Mouse (Mus musculus) G1E (cell line): Measurements from ENCODE around the gene Rpain. TPM values are rescaled to one million over a fixed set of nuclear protein-coding genes. Genes with fewer than 3 reads are reported as not detected.
A peak's percentile ranks its signal among the peaks of the same experiment; 100 is the strongest.

Experiments
- ATAC-seq: 2 replicates; pipeline ENCODE4 v1.8.0; 2016; ENCODE audit warnings: mild to moderate bottlenecking; ENCODE audit not compliant: insufficient number of reproducible peaks, poor library complexity, low FRiP score, severe bottlenecking; ENCODE audit errors: extremely low read depth
- DNase-seq: peaks from one replicate; pipeline ENCODE4 v3.0.0; 2012; ENCODE audit warnings: low spot score
- H3K27me3 ChIP-seq: 2 replicates; pipeline ENCODE4 v1.6.1; 2012; ENCODE audit warnings: mild to moderate bottlenecking, low read length, inconsistent platforms; ENCODE audit not compliant: insufficient read depth
- H3K36me3 ChIP-seq: replicated peaks from 2 replicates; pipeline ENCODE3; 2012; ENCODE audit warnings: mild to moderate bottlenecking, inconsistent platforms
- H3K4me1 ChIP-seq: 2 replicates; pipeline ENCODE4 v1.6.1; 2012; ENCODE audit warnings: low read depth, low read length, inconsistent platforms, mixed read lengths; ENCODE audit not compliant: insufficient read depth
- H3K4me3 ChIP-seq: 2 replicates; pipeline ENCODE4 v1.5.1; 2012; ENCODE audit warnings: low read depth, mild to moderate bottlenecking, inconsistent platforms, low read length, moderate library complexity, mixed read lengths
- H3K9me3 ChIP-seq: replicated peaks from 2 replicates; pipeline ENCODE4 v1.6.1; 2012; ENCODE audit warnings: inconsistent platforms
- CTCF ChIP-seq: IDR thresholded peaks from 2 replicates; pipeline ENCODE4 v1.5.1; 2012; ENCODE audit warnings: low read depth, low read length, inconsistent platforms, mixed read lengths
- GATA1 ChIP-seq: IDR thresholded peaks from 2 replicates; pipeline ENCODE4 v1.6.1; 2012; ENCODE audit warnings: borderline replicate concordance, low read length, inconsistent platforms, mixed read lengths
- GATA2 ChIP-seq: IDR thresholded peaks from 2 replicates; pipeline ENCODE4 v1.6.1; 2012; ENCODE audit warnings: low read depth, low read length, inconsistent platforms, borderline replicate concordance
- POLR2AphosphoS5 ChIP-seq: IDR thresholded peaks from 2 replicates; pipeline ENCODE4 v1.6.1; 2012; ENCODE audit warnings: low read depth, low read length, inconsistent platforms; ENCODE audit not compliant: insufficient replicate concordance
- TAL1 ChIP-seq: conservative IDR thresholded peaks from 2 replicates; pipeline ENCODE4 v1.6.1; 2012; ENCODE audit warnings: low read depth, low read length, inconsistent platforms, mixed read lengths
- polyA plus RNA-seq: library from polyadenylated mRNA; stranded (reverse); fragments of >175 nt; gene quantifications from 2 replicates; pipeline ENCODE4 v1.2.3, GENCODE M21; 2012
- total RNA-seq, 2 experiments: library from RNA; stranded (forward) in 1 of 2; stranded (reverse) in 1 of 2; fragments of 200-1000 nt in 1 of 2; fragments of >200 nt in 1 of 2; fragmentation: Nextera tagmentation in 1 of 2; gene quantifications; 2 replicates each; pipeline ENCODE4 v1.2.3; 2014 to 2017

Rpain gene
- total and polyA plus RNA-seq, 3 experiments = 14.9 to 73.4 (median 30.9) TPM

- Histone ChIP-seq H3K4me1 (peaks cover 25% of the 10 kb centered on the region), H3K9me3 (no peaks in the 10 kb centered on the region), H3K36me3 (peaks cover 62% of the 10 kb centered on the region), H3K4me3 (no peak overlapping the region), H3K27me3 (no peaks in the 10 kb centered on the region)
- DNase-seq (no peak), ATAC-seq (no peak)
- TF ChIP-seq GATA2 (no peak), CTCF (no peak), GATA1 (no peak), TAL1 (no peak), POLR2AphosphoS5 (no peak)
Observed at GRCm38 (mm10) chr11:71007026-71007425, 37.0 kb downstream of the Rpain start.

DNA sequence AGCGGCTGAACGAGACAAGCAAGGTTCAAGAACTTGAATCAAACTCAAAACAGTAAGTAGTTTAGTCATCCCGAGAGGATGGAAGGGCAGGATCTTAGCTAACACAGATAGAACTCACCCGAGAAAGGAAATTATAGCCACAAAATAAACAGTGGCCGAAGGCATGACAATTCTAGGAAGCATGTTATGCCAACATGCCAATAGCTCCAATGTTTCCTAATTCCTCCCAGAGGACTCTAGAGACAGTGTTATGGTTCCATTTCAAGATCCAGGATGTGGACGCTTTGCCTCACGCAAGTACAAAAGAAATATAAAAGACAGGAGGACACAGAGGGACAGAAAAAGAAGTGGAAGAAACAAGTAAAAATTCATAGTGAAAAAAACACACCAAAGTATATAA lies 37.8 kb downstream of the Rpain start:
- ATAC-seq = no peak
- H3K36me3 ChIP-seq = peaks cover 63% of the 10 kb centered on the region
- no peak for TF ChIP-seq GATA1
- TF ChIP-seq TAL1 = no peak
- no peak for TF ChIP-seq CTCF
- no peak for TF ChIP-seq POLR2AphosphoS5
- no peak for TF ChIP-seq GATA2

DNA sequence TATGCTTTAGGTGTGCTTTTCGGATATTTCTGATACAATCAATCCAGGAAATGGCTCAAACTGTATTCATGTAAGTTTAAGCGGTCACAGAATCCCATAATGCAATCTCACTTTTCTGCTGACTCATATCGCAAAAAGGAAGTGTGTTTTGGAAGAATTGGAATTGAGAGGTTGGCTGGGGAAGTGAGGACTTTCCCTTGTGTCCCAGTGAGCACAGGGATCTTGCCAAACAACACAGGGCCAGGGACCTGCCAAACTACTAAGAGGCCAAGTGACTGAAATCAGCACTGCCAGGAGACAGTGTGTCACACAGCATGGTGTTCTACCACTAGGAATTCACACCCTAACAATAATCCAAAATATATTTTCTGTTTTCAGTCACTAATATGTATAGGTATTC lies 38.3 kb downstream of the Rpain start:
- H3K27me3 ChIP-seq = no peaks in the 10 kb centered on the region
- H3K36me3 ChIP-seq = peaks cover 65% of the 10 kb centered on the region
- DNase-seq (no peak), ATAC-seq (no peak)
- TF ChIP-seq GATA2 (no peak), CTCF (no peak), POLR2AphosphoS5 (no peak)
- no peaks in the 10 kb centered on the region for H3K9me3 ChIP-seq
- no peak overlapping the region for H3K4me3 ChIP-seq
- H3K4me1 ChIP-seq = peaks cover 12% of the 10 kb centered on the region

More for the DNA sequence above, 37.8 kb downstream of the Rpain start:
- Histone ChIP-seq H3K4me3 (no peak overlapping the region), H3K9me3 (no peaks in the 10 kb centered on the region), H3K4me1 (peaks cover 17% of the 10 kb centered on the region), H3K27me3 (no peaks in the 10 kb centered on the region)
- no peak for DNase-seq

- Histone ChIP-seq H3K4me1 (peaks cover 15% of the 10 kb centered on the region), H3K4me3 (no peak overlapping the region), H3K36me3 (peaks cover 87% of the 10 kb centered on the region), H3K9me3 (no peaks in the 10 kb centered on the region), H3K27me3 (no peaks in the 10 kb centered on the region)
- no peak for DNase-seq
- no peak for ATAC-seq
- TF ChIP-seq GATA1 = no peak
- no peak for TF ChIP-seq POLR2AphosphoS5
- TF ChIP-seq TAL1 = no peak
- no peak for TF ChIP-seq GATA2
- no peak for TF ChIP-seq CTCF
Observed at GRCm38 (mm10) chr11:71012743-71013142, 42.7 kb downstream of the Rpain start.

GRCm38 (mm10) chr11:71017051-71017450 lies 47.0 kb downstream of the Rpain start:
- DNase-seq = no peak
- H3K36me3 ChIP-seq = peaks cover 58% of the 10 kb centered on the region
- H3K4me3 ChIP-seq = no peak overlapping the region
- no peaks in the 10 kb centered on the region for H3K27me3 ChIP-seq
- no peak for ATAC-seq
- no peaks in the 10 kb centered on the region for H3K9me3 ChIP-seq
- peaks cover 34% of the 10 kb centered on the region for H3K4me1 ChIP-seq
- TF ChIP-seq GATA2 (no peak), CTCF (no peak)

DNA sequence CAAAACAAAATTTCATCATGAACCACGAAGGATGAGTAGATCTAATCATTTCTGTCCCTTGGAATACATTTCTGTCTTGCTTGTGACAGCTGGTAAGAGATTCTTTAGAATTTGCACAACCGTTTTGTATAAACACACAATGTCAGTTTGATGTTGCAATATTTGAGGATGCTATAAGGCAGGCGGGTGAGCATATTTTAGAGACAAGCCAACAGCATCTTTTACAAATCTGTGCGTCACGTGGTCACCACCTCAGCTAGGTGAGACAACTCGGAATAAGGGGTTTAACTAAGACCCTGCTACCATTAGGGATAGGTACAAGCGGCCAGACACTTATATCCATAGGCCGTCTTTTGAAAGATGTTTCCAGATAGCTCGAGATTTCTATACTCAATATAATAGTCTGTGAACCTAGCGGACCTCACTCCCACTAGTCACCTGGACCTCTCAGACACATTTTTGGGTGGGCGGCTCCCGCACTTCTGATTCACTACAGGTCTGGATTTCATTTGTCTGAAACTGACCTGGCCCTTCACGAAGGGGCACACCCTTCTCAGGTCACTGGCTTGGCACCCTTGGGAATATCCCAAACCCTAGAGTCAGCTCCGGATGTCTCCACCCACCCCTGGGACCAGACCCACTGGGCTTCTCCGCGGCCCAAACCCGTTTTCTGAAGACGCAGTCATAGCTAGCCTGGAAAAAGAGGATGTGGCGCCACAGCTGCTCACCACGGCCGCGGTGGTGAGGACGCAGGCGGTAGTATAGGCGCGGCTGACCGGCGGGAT lies 48.6 kb downstream of the Rpain start:
- no peak for DNase-seq
- Histone ChIP-seq H3K4me1 (peaks cover 42% of the 10 kb centered on the region), H3K9me3 (no peaks in the 10 kb centered on the region), H3K4me3 (peak overlapping the region; percentile 93), H3K27me3 (no peaks in the 10 kb centered on the region), H3K36me3 (peaks cover 58% of the 10 kb centered on the region)
- ATAC-seq = no peak
- TF ChIP-seq POLR2AphosphoS5 = no peak
- no peak for TF ChIP-seq GATA1
- no peak for TF ChIP-seq GATA2
- no peak for TF ChIP-seq CTCF
- no peak for TF ChIP-seq TAL1
